Mouse (Mus musculus) thymus, adult 2 months (tissue): ENCODE measurements around the gene Uhrf1bp1.

ENCODE experiments used
- CTCF ChIP-seq: fragments of 200-500 bp; IDR thresholded peaks from 2 replicates; pipeline ENCODE4 v1.5.1; 2012; ENCODE audit warnings: mild to moderate bottlenecking, control low read depth, low read length, moderate library complexity, borderline replicate concordance; ENCODE audit not compliant: control insufficient read depth, poor library complexity, insufficient read depth; ENCODE audit errors: extremely low read depth
- POLR2A ChIP-seq: fragments of 200-500 bp; IDR thresholded peaks from 2 replicates; pipeline ENCODE4 v1.6.1; 2012; ENCODE audit warnings: mild to moderate bottlenecking, low read length, control low read depth, moderate library complexity; ENCODE audit not compliant: control insufficient read depth, poor library complexity, insufficient read depth; ENCODE audit errors: extremely low read depth

GRCm38 (mm10) chr17:27911371-27911770 lies 55.1 kb downstream of the Uhrf1bp1 start:
- no peak for TF ChIP-seq CTCF
- no peak for TF ChIP-seq POLR2A
